Mouse (Mus musculus): ENCODE data around the gene Rab3d.

Gene Rab3d

DNA sequence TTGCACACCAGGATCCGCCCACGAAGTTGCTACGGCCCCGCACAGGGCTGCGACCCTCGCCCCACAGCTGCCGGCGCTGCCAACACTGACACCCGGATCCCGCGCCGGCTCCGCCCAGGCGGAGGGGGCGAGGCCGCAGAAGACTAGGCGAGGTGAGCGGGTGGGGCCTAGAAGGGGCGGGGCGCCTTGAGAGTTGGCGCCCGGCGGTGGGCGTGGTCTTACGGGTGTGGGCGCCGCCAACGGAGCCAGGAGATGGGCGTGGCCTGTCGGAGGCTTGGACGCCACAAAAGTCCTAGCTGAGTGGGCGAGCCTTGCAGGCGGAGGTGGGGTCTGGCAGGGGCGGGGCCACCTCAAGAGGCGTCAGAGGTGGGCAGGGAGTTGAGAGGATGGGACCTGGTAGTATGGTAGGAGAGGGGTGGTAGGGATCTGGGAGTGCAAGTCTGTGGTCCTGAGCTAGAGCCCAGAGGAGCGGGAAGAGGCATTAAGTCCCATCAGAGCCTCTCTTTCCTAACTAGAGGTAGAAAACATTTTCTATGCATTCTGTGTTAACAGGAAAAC, at the start of gene Rab3d:
Rab3d (minus strand) TSS at position 158 of the 558 bp plus-strand sequence.
- DNase-seq = peak; percentile 99

DNA sequence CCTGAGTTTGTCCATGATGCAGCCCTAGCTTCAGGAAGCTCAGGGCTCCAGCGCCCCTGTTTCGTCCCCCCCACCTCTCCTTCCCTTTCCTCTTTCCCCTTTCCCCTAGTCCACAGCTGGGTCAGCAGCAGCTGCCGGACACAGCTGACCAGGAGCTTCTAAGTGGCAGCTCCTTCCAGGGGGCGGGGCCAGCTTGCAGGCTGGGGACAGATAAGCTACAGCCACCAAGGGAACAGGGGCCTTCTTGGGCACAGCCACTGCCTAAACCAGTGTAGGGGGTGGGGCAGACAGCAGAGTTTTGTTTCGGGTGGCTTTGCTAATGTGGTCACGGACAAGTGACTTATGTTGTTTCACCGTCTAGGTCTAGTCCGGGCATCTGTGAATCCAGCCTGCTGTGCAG, 45.4 kb upstream of the Rab3d start, which contains the start of gene Epor:
Epor (minus strand) TSS at position 90 of the 400 bp plus-strand sequence.
- peak; percentile 49 to 53 for DNase-seq

DNA sequence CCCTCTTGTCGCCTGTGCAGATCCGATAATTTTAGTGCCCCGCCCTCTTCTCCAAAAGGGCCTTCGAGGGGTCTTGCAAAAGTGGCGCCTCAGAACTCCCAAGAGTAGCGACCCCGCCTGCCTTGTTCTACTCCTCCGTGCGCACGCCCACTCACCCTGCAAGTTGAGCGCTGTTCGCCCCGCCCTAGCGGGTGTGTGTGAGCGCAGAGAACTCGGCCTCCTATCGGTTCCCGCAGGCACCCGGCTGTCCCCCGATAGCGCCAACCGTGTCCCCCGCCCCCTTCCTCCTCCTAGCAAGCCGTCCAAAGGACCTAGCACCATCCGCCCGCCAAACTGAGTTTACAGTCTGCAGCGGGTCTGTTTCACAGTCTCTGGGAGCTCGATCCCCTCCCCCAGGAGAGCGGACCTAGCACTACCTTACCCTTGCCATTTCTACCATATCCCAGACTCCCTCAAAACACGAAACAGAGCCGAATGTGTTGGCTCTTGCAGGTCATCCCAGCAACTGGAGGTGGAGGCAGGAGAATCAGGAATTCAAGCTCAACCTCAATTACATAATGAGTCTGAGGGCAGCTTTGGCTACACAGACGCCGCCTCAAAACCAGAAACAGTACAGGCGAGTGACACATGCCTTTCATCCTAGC, 44.5 kb upstream of the Rab3d start:
- DNase-seq = peak; percentile 66 to 69

DNA sequence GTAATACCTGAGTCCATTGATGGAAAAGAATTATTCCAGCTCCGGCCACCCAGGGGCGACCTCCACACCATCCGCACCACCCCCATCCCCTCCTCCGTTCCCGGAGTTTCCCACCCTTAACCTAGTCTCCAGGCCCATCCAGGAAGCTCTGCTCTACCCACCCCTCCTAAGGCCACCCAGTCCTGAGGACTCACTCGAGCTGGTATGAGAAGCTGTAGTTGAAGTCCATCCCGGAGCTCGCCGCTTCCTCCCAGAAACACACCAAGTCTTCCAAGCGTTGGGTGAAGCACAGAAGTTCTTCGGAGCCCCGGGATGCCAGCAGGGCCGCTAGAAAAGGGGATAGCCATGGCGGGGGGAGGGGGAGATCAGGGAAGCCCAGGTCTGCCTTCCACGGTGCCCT, 44.0 kb upstream of the Rab3d start:
- DNase-seq = peak; percentile 58 to 66

DNA sequence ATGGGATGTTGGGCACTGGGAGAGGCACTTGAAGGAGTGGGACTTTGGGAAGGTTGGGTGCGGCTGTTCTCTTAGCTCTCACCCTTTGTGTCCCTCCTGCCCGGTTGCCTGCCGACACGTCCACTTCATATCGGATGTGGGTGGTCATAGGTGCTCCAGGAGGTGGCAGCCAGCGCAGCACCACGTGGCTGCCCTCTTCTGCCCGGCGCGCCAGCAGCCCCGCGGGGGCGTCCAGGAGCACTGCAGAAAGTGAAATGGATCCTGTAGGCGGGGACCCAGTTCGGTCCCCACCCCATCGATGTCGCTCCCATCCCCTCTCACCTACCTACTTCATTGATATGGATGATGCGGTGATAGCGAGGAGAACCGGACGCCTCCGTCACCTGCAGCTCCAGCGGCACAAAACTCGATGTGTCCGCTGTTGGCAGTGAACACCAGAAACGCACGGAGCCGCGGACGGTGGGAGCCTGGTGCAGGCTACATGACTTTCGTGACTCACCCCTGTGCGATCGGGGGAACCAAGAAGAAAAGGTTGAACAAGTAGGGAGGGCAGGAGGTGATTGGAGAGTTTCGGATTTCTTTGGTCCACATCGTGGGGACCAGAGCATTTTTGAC, 43.5 kb upstream of the Rab3d start:
- peak; percentile 36 to 41 for DNase-seq

DNA sequence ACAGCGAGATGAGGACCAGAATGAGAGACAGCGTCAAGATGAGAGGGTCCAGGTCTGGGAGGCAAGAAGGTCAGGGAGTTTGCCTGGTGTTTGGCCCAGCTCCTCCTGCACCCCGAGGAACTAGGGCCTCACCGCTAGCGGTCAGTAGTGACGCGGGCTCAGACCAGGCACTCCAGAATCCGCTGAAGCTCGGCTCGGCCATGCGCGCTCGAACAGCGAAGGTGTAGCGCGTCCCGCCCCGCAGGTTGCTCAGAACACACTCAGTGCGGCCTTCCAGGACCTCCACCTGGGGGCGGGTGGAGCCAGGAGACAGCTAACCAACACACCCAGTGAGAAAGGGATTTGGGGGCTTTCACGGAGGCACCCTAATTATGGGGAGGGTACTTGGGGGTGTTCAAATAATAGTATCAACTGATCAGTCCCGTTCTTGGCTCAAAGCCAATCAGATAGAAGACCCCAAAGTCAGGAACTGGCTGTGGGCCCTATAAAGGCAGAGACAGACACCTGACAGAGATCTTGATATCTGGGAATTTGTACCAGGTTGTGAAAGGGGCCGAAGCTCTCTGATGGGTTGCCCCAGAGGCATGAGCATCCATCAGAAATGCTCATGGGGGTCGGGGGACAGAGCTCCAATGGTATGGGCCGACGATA, 42.7 kb upstream of the Rab3d start:
- peak in 1 of 2 experiments; percentile 46 for DNase-seq

DNA sequence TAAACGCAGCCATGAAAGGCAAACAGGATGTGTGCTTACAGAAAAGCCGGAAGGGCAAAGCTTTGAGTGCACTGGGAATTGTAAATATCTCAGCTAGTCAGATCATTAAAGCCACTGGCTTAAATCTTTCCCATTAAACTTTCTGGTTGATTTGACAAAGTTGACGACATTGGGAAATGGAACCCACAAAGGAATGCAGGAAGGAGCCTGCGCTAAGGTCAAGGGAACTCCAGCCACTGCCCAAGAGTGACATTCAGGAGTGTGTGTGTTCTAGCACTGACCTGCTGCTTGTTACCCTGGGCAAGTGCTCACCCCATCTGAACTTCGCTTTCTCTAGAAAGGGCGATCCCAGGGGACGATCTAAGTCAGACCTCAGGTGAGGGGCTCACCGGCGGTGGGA, 42.1 kb upstream of the Rab3d start:
- DNase-seq = no peak

DNA sequence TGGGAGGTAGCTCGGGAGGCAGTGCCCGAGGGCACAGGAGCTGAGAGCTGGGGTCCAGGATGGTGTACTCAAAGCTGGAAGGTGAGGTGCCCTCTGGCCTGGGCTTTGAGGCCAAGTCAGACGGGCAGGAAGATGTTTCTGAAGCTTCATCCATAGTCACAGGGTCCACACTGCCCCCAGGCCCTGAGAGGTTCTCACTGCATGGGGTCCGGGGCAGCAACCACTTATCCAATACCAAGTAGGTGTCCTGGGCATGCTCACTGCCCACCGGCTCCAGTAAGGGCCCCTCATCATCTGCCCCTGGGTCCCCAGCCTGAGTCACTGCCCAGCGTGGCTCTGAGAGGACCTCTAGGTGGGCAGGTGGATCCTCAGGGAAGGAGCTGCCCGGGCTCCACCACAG, 41.3 kb upstream of the Rab3d start:
- DNase-seq = no peak

DNA sequence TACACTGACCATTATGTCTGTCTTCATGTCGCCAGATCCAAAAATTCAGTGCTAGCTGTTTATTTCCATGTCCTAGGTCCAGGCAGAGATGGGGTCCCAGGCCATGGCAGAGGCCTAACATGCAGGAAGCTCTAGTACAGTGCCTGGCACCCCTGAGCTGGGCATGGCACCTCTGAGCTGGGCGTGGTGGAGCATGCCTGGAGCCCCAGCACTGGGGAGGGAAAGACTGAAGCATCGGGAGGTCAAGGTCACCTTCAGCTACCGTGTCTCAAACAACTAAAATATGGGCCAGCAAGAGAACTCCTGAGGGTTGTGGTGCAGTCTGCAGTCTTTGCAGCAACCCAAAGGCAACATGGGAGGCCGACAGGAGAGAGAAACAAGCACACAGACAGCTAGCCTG, 40.4 kb upstream of the Rab3d start:
- DNase-seq = no peak

DNA sequence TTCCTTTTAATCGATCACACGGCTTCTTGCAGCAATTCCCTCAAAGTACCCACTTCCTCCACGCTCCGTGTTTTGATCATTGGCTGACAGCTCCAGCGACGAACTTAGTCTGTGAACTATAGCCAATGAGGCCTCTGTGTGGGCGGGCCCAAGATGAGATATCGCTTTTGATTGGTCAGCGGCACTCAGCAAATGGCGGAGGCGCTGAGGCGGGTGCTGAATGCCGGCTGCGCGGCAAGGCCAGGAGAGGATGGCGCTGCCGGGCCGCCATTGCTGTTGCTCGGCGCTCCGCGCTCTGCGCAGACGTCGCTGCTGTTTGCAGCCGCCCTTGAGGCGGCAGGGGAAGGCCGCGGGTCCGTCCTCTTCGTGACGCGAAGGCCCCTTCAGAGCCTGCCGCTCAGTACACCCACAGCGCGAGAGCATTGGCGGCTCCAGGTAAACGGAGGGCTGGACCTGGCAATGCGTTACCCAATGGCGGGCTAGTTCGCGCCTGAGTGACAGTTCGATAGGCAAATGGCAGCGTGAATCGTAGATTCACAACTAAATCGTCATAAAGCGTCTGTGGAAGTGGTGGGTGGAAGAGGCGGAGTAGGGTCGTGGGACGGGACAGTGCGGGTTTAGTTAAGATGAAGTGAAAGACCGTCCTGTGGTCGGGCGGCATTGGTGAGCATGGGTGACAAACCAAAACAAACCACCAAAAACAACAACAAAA, 37.7 kb upstream of the Rab3d start, which contains the start of gene Swsap1:
Swsap1 (plus strand) TSS at position 186 of the 712 bp plus-strand sequence.
- DNase-seq = peak; percentile 99

DNA sequence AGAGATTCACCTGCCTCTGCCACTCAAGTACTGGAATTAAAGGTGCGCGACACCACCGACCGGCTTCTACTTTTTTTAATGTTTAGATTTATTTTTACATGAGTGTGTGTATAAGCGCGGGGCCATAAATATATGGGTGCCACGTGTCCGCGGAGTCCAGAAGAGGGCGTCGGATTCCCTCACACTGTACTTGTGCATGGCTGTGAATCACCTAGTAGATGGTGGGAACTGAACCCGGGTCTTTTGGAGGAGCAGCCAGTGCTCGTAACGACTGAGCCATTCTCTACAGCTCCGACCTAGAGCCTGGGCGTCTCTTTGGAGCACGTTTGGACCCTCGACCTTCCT, 37.2 kb upstream of the Rab3d start:
- DNase-seq = no peak

DNA sequence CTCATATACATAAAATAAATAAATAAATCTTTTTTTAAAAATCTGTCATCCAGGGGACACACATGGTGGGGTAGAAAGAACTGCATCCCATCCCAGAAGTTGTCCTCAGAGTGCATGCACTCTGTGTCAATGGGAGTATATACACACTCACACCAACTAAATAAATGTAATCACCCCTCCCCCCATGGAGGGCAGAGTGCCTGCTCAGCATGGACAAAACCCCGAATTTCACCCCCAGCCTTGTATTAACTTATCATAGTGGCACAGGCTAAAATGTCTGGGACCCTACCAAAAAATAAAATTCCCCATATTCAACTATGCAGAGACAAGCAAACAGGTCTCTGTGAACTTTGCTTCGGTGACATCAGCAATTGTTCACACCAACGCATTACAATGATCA, 36.6 kb upstream of the Rab3d start:
- peak in 1 of 2 experiments; percentile 35 for DNase-seq

DNA sequence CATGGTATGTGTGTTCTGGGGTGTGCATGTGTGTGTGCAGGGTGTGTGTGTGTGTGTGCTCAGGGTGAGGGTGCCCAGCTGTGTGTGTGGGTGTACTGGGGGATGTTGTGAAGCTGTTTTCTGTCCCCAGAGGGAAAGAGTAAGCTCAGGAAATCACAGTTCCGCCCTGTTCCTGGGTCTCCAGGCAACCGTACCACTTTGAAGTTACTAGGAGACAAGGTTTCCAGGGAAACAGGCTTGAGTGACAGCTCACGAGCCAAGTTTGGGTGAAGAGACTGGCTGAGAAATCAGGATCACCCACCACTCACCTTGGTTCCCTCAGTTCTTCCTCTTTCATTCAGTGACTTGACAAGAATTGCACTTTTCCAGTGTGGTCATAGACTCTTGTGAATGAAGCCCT, 35.6 kb upstream of the Rab3d start:
- DNase-seq = no peak

DNA sequence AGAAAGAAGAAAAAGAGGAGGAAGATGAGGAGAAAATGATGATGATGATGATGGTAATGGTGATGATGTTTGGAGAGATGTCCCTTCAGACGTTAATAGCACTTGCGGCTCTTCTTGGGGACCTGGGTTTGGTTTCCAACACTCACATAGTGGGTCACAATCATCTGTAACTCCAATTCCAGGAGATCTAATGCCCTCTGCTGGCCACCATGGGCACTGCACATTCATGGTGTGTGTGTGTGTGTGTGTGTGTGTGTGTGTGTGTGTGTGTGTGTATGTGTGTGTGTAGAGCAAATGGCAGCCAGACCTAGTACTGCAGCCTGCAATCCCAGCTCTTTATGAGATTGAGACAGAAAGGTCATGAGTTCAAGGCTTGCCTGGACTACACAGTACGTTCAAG, 34.0 kb upstream of the Rab3d start:
- peak in 1 of 2 experiments; percentile 55 for DNase-seq

DNA sequence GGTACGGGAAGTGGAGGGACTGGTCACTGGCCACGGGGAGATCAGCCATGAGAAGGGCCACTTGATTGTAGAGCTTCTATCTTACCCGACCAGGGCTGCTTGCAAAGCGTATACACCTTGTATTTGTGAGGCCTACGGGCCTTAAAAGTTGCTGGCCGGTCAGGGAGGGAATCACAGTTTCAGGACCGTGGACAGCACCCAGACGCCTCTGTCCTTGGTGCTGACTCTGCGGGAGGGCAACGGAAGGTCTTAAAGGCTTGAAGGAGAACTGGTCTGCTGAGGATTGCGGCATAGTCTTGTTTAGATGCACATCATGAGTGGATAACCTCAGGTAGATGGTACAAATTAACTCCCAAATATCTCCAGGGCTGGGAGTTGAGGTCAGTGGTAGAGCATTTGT, 32.3 kb upstream of the Rab3d start:
- no peak for DNase-seq

DNA sequence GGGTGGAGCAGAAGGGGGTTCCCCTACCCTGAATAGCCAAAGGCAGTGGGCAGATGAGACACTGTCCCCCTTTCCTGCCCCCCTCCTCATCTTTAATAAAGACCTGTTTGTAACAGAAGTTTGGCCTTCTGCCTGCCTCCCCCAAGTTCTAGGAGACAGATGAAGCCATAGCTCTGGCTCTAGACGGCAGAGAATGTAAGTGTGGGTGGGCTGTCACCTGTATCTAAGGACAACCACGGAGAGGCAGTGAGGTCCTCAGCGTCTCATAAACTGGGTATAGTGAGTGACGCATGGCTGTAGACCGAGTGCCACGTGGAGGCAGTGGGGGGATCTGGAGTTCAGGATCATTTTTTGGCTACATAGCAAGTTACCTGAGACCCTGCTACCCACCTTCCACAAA, 30.8 kb upstream of the Rab3d start:
- no peak for DNase-seq

DNA sequence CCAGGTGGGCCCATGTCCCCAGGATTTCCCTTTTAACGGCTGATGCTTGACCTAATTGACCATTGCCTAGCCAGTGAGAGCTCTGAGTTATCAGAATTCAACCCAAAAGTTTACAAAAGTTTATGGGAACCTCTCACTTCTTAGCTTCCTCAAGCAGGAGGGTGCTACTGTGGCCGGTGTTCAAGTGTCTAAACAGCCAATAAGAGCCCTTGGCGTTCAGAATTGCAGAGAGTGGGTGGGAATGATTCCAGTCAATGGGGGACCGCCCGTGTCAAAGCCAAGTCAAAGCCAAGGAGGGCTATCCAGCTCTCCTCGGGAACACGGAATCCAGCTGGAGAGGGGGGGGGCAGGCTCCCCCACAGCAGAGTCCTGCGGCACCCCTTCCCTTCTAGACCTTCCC, 30.2 kb upstream of the Rab3d start:
- no peak for DNase-seq

DNA sequence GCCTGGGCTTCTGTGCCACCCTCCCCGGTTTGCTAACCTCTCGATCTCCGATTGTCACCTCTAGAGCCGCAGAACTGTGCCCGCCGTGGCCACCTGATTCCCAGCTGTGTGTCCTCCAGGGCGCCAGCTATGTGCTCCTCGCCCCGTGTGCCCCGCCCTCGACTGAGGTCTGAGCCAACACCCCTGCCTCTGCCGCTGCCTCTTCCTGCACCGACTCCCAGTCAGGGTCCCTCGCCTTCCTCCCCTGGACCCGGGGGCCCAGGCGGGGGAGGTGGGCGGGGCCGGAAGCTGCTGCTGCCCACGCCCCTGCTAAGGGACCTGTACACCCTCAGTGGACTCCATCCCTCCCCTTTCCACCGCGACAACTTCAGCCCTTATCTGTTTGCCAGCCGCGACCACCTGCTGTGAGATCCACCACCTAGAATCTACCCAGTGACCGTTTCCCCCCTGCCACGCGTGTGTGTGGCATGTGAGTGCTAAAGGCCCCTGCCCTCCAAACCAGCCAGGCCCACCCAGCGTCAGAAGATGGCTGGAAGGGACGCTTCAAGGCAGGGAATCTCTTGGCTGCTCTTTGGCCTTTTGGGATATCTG, 29.6 kb upstream of the Rab3d start:
- DNase-seq = no peak

DNA sequence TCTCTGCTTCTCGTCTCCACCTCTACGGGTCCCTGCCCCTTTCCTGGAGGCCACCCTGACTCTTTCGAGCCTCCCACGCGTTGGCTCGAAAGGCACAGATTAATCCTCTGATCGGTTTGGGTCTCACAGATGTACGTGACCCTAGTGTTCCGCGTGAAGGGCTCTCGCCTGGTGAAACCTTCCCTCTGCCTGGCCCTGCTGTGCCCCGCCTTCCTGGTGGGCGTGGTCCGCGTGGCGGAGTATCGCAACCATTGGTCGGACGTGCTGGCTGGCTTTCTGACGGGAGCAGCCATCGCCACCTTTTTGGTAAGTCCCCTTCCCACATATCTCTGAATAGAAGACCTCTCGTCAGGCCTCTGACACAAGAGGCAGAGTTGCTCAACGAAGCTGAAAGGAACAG, 26.3 kb upstream of the Rab3d start:
- DNase-seq = peak in 1 of 2 experiments; percentile 55

DNA sequence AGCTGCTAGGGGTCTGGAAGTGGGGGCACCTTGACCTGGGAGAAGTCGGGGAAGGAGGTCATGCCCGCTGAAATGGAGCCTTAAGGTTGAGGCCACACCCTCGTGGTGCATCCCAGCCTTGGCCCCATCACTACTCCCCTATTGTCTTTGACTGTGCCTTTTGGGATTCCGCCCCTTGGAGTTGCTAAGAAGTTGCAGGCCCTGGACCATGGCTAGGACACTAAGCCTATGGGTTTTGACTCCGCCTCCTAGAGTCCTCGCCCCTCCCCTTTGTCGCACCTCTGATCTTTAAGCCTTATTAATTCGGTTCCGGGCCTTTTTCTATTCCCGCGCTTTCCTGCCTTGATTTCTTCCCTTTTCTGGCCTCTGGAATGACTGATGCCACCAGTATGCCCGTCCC, 25.6 kb upstream of the Rab3d start:
- no peak for DNase-seq

DNA sequence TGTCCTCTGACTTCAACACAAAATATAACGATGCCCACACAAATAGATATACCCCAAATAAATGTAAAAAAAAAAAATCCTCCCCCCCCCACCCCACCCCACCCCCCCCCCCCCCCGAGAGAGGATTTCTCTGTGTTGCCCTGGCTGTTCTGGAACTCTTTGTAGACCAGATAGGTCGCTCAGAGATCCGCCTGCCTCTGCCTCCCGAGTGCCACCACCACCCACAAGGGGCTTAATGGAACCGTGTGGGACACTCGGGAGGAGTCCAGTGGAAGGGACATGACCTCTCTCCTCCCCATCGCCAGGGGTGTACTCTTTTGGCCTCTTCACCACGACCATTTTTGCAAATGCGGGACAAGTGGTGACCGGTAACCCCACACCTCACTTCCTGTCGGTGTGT, 25.1 kb upstream of the Rab3d start:
- DNase-seq = no peak

DNA sequence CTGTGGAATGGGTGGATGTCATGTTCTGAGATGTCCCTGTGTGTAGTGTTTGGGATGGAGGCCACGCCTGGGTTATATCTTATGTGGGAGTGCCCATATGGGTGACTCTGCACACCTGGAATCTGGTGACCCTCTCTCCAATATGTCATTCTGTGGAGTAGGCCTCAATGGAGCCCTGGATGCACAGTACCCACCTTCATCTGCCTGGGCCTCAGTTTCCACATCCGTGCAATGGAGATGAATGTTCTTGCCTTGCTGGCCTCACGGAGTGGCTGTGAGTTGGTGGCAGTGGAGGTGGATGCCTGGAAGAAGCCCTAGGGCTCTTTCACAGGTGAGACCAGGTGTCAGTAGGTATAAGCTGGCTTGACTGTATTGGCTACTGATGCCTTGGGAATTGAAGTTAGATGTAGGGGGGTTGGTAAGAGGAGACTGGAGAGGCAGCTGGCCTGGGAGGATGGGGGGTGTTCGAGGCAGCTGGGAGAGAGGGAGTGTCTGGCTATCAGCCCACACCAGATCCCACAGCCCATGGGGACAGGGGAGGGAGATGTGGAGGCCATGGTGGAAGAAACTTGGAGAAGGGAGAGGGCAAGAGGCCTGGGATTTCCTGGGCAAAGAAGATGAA, 20.4 kb upstream of the Rab3d start:
- peak in 1 of 2 experiments; percentile 62 for DNase-seq
